Mouse (Mus musculus) yolk sac, embryonic 10.5 days (tissue): ENCODE measurements at regions not wholly inside any gene's neighbourhood (a gene's known extent, or its start where the extent isn't known, plus 50 kb on each side); places are given as distances from the start of the nearest gene placed in this dataset.

Experiments used
- DNase-seq: peaks from one replicate; pipeline ENCODE4 v3.0.0-alpha.2; 2017; ENCODE audit warnings: low spot score

DNA sequence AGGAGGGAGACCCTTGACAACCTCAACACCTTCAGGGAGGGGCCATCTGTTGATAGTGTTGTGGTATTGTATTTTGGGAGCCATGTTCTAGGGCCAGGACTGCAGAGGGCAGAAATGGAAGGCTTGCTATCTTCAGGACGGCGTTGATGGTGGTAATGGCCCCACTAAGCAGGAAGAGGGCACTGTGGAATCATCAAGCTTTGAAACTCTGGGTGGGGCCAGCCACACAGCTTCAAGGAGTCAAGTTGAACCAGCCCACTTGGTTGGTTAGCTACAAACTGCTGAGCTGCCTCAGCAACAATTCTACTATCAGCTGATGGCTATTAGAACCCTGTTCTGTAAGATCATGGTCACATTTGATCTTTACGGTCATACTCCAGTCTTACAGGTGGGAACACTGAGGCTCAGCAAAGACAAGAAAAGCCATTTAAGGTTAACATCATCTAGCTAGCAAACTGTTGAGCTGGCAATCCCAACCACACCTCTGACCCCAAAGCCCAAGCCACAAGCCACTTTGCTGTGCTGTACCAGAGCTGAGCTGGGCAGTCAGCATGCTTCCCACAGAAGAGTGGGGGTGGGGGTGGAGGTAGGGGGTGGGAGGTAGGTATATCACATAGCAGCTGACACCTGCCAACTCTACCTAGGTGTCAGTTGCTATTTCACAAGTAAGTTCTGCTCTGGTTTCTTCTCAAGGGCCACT lies 203.9 kb downstream of the Uaca start:
- no peak for DNase-seq

DNA sequence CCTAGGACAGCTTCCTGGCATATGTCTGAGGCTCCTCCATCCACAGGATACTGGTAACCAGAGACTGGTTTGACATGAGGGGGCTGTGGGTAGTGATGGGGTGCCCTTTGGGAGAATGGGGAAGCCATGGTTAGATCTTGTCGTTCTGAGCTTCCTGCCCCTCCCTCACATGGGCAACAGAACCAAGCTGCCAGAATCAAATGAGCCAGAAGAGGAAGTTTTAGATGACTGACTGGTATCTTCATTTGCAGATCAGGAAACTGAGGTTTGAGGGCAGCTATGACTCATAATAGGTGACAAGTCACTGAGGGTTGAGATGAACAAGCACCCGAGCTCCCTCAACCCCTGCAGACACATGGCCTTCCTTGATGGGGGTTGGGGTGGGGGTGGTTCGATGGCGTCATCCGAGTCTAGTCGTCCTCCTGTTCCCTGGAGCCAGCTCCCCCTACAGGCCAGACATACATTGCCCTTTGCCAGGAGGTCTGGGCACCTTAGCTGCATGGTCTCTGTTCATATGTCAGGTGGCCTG lies 204.7 kb downstream of the Uaca start:
- DNase-seq, result no peak

- no peak for DNase-seq
These were observed 205.9 kb downstream of the Uaca start for GRCm38 (mm10) chr9:61000232-61000631.

DNA sequence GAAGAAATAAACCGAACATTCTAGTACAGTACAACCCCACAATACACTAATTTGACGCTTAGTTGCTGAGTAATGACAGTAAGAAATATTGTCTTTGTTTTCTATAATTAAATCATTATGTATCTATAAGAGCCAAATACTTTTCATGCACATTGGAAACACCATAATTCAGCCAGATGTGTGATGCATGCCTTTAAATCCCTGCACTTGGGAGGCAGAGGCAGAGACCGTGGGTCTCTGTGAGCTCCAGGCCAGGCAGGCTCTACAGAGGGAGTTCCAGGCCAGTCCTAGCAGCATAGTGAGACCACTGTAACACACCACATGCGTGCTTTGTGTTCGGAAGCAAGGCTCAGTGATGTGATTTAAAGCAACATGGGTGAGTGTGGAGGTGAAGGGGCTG lies 208.2 kb downstream of the Uaca start:
- no peak for DNase-seq

- DNase-seq, result no peak
These were observed 214.1 kb downstream of the Uaca start for GRCm38 (mm10) chr9:61008446-61008845.

- no peak for DNase-seq
These were observed 216.7 kb downstream of the Uaca start for GRCm38 (mm10) chr9:61011066-61011465.

GRCm38 (mm10) chr9:61012771-61013540 lies 218.6 kb downstream of the Uaca start:
- DNase-seq, result no peak

GRCm38 (mm10) chr9:61014151-61014550 lies 219.8 kb downstream of the Uaca start:
- no peak for DNase-seq

DNA sequence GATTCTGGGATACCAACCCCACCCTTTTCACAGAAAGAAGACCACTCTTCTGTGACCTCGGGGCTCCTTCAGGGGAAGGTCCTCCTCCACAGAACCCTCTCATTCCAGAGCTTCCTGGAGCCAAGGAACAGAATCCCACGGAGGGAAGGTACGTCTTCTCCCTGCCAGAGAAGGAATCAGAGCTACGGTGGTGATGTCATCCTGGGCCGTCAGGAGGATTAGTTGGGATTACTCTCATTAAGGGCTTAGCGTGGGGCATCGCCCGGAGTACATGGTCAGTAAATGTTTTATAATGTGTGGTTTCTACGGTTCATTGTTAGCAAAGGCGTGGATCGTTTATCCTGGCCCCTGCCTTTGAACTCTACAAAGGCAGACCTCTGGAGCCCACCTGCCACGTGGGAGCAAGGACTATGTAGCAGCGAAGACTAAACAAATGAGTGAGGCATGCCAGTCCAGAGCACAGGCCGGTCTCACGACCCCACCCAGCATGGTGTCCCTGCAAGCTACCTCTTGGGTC lies 221.1 kb downstream of the Uaca start:
- no peak for DNase-seq

- no peak for DNase-seq
These were observed 222.3 kb downstream of the Uaca start for GRCm38 (mm10) chr9:61016673-61017072.

GRCm38 (mm10) chr9:61019938-61020337 lies 225.6 kb downstream of the Uaca start:
- no peak for DNase-seq

DNA sequence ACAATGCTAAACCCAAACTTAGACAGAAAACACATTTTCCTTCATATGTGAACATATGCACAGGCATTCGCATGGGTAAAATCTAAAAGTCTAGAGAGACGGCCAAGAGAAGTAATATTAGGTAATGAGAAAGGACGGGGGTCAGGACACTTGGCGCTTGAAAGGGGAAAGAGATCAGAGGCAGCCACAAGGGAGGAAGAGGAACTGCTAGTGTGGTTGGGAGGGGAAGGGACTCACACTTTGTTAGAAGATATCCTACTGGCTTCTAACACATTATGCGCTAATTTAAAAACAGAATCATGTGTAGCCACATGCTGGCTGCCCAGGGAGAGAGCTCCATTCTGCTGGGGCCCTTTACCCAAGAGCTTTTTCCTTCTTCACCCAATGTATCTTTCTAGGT lies 227.5 kb downstream of the Uaca start:
- no peak for DNase-seq

- DNase-seq, result no peak
These were observed 228.2 kb downstream of the Uaca start for GRCm38 (mm10) chr9:61022371-61023026.

DNA sequence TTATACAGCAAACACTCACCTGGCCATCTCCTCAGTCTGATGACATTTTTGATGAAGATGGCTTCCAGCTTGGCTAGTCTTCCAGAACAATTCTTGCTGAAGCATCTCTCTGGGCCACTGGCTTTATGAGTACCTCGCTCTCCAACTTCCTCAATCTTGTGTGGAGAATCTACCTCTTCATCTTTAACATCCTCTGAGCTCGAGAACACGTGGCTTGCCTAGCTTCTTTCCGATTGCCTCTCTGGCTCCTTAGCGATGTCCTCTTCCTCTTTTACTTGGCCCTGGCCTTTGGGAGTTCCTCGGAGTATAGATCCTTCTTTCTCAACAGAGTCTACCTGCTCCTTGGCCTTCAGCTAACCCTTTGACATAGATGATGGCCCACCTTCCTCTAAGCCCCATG lies 231.0 kb downstream of the Uaca start:
- no peak for DNase-seq

DNA sequence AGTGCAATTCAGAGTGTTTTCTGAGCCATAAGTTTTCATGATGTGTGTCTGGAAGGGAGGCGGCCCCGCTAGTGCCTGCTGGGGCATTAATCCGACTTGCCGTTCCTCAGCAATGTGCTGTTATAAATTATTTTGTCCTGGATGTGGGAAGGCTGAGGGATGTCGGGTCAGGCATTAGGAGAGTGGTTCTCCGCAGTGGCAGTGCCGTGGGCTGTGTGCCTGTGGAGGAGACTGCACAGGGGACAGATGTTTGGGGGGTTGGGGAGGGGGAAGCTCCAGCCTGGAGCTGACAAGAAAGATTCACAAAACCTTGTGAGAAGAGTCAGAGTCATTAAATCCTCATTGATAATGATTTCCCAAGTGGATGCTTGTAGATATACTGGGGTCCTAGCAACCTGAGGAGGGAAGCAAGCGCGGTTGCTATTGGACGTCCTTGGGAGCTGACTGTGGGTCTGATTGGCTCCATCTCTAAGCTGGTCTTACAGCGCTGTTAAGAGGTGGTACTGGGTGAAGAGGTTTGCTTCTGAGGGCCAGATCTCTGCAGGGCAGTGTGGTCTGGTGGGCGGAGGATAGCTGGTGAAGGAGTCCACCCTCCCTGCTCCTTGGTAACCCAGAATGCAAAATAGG lies 234.5 kb downstream of the Uaca start:
- no peak for DNase-seq

GRCm38 (mm10) chr9:61031699-61032447 lies 237.5 kb downstream of the Uaca start:
- no peak for DNase-seq

- no peak for DNase-seq
These were observed 238.4 kb downstream of the Uaca start for GRCm38 (mm10) chr9:61032448-61033433.

DNA sequence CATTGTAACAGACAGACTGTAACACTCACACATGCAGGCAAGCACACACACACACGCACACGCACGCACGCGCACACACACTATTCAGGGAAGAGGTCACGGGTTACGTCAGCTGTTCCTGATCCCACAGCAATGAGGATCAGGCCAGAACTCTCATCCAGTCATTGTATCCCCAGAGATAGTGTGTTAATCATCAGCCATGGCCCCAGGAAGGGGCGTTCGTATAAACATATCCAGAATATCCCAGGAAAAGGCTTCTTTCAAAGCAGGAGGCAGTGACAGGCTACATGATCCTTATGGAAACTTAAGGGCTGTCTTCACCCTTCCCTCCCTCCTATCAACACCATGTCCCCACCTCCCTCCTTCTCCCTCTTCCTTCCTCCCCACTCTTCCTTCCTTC lies 239.3 kb downstream of the Uaca start:
- no peak for DNase-seq

DNA sequence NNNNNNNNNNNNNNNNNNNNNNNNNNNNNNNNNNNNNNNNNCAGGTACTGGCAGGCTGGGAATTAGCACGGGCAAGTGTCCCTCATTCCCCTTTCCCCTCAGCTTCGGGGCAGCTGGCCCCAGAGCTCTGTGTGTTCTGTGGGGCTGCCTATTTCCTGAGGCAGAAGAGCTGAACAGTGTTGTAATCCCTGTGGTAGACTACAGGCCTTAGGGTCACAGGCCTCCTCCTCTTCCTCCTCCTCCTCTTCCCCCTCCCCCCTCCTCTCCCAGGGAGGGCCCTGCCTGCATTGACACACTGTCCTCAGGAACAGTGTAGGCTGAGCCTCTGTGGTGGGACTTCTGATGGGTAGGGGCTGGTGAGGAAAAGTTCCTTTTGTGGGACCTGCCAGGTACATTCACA lies 247.7 kb downstream of the Uaca start:
- no peak for DNase-seq

- DNase-seq, result no peak
These were observed 250.6 kb downstream of the Uaca start for GRCm38 (mm10) chr9:61044983-61045382.
